Mouse (Mus musculus): ENCODE data around the gene Alox12. TPM values are rescaled to one million over a fixed set of nuclear protein-coding genes. Genes with fewer than 3 reads are reported as not detected.

Gene Alox12
- total RNA-seq, 1 experiment: 0.49 TPM

- Histone ChIP-seq H3K27ac (ENCODE audit: insufficient read depth, low read depth, low read length, poor library complexity, severe bottlenecking) (peak overlapping the region; percentile 46), H3K9ac (ENCODE audit: insufficient read depth, low read depth, low read length, poor library complexity, severe bottlenecking) (peak overlapping the region; percentile 81), H3K4me3 (ENCODE audit: insufficient read depth in 1 of 2, low read depth in 1 of 2, low read length in 2 of 2, poor library complexity in 1 of 2, severe bottlenecking in 1 of 2) (peak overlapping the region; percentile 54 to 60), H3K36me3 (ENCODE audit: control insufficient read depth, insufficient read depth, low read length, poor library complexity, severe bottlenecking) (peaks cover 14% of the 10 kb centered on the region), H3K9me3 (ENCODE audit: control insufficient read depth, insufficient read depth, low read depth, low read length) (no peaks in the 10 kb centered on the region), H3K4me1 (ENCODE audit: control insufficient read depth in 2 of 2, insufficient read depth in 2 of 2, low read length in 2 of 2, poor library complexity in 1 of 2) (peaks cover 9 to 29% of the 10 kb centered on the region in 2 experiments)
- no peak for DNase-seq (ENCODE audit: low read depth, low spot score)
- in situ Hi-C loops (cut with MboI; ENCODE audit: low sequenced_read_pairs in 2 of 2, unreplicated experiment in 2 of 2): no loop called here
- TF ChIP-seq HCFC1 (IDR thresholded peaks at IDR 0.05; ENCODE audit: borderline replicate concordance, insufficient read depth, low read length) (no peak), ZC3H11A (IDR thresholded peaks at IDR 0.05; ENCODE audit: borderline replicate concordance, low read depth, low read length) (peak; percentile 35; the same call in 1 of the 2 replicates), MAFK (IDR thresholded peaks at IDR 0.05; ENCODE audit: insufficient read depth, low read depth, low read length) (no peak), ZNF384 (IDR thresholded peaks at IDR 0.05; ENCODE audit: low read depth, low read length) (peak; percentile 85), CHD2 (IDR thresholded peaks at IDR 0.05; ENCODE audit: low read depth, low read length) (no peak)
Measured at GRCm38 (mm10) chr11:70232546-70232945, 22.6 kb downstream of the Alox12 start.

GRCm38 (mm10) chr11:70230239-70230727, 24.9 kb downstream of the Alox12 start:
- Histone ChIP-seq H3K9ac (ENCODE audit: insufficient read depth, low read depth, low read length, poor library complexity, severe bottlenecking) (peak overlapping the region; percentile 63; the same call in 1 of the 2 replicates), H3K36me3 (ENCODE audit: control insufficient read depth, insufficient read depth, low read length, poor library complexity, severe bottlenecking) (peaks cover 6% of the 10 kb centered on the region), H3K9me3 (ENCODE audit: control insufficient read depth, insufficient read depth, low read depth, low read length) (no peaks in the 10 kb centered on the region), H3K4me1 (ENCODE audit: control insufficient read depth in 2 of 2, insufficient read depth in 2 of 2, low read length in 2 of 2, poor library complexity in 1 of 2) (peaks cover 9 to 35% of the 10 kb centered on the region in 2 experiments), H3K4me3 (ENCODE audit: insufficient read depth in 1 of 2, low read depth in 1 of 2, low read length in 2 of 2, poor library complexity in 1 of 2, severe bottlenecking in 1 of 2) (peak overlapping the region; percentile 72 to 81), H3K27ac (ENCODE audit: insufficient read depth, low read depth, low read length, poor library complexity, severe bottlenecking) (peak overlapping the region; percentile 26; the same call in 1 of the 2 replicates)
- peak; percentile 85 for DNase-seq (ENCODE audit: low read depth, low spot score)
- in situ Hi-C loops (cut with MboI; ENCODE audit: low sequenced_read_pairs in 2 of 2, unreplicated experiment in 2 of 2): no loop called here
- TF ChIP-seq ZNF384 (IDR thresholded peaks at IDR 0.05; ENCODE audit: low read depth, low read length) (no peak), HCFC1 (IDR thresholded peaks at IDR 0.05; ENCODE audit: borderline replicate concordance, insufficient read depth, low read length) (0 out of 2 replicates have a peak, but pooled peaks have one; percentile 42), ZC3H11A (IDR thresholded peaks at IDR 0.05; ENCODE audit: borderline replicate concordance, low read depth, low read length) (peak; percentile 39; the same call in 1 of the 2 replicates)

- no peaks in the 10 kb centered on the region for H3K9me3 ChIP-seq (ENCODE audit: control insufficient read depth, insufficient read depth, low read depth, low read length)
- peak within 1 kb of the TSS; percentile 76 for H3K9ac ChIP-seq (ENCODE audit: insufficient read depth, low read depth, low read length, poor library complexity, severe bottlenecking)
- DNase-seq (ENCODE audit: low read depth, low spot score): no peak
- TF ChIP-seq ZC3H11A (IDR thresholded peaks at IDR 0.05; ENCODE audit: borderline replicate concordance, low read depth, low read length) (no peak), CHD2 (IDR thresholded peaks at IDR 0.05; ENCODE audit: low read depth, low read length) (no peak), MAFK (IDR thresholded peaks at IDR 0.05; ENCODE audit: insufficient read depth, low read depth, low read length) (no peak), HCFC1 (IDR thresholded peaks at IDR 0.05; ENCODE audit: borderline replicate concordance, insufficient read depth, low read length) (no peak), ZNF384 (IDR thresholded peaks at IDR 0.05; ENCODE audit: low read depth, low read length) (no peak)
- in situ Hi-C loops (cut with MboI; ENCODE audit: low sequenced_read_pairs in 2 of 2, unreplicated experiment in 2 of 2): no loop called here
- peak within 1 kb of the TSS; percentile 72 to 81 for H3K4me3 ChIP-seq (ENCODE audit: insufficient read depth in 1 of 2, low read depth in 1 of 2, low read length in 2 of 2, poor library complexity in 1 of 2, severe bottlenecking in 1 of 2)
- peaks cover 9 to 30% of the 10 kb centered on the region in 2 experiments for H3K4me1 ChIP-seq (ENCODE audit: control insufficient read depth in 2 of 2, insufficient read depth in 2 of 2, low read length in 2 of 2, poor library complexity in 1 of 2)
- peak within 1 kb of the TSS; percentile 26; the same call in 1 of the 2 replicates for H3K27ac ChIP-seq (ENCODE audit: insufficient read depth, low read depth, low read length, poor library complexity, severe bottlenecking)
- no peaks in the 10 kb centered on the region for H3K36me3 ChIP-seq (ENCODE audit: control insufficient read depth, insufficient read depth, low read length, poor library complexity, severe bottlenecking)
Measured at GRCm38 (mm10) chr11:70229260-70230010, 25.7 kb downstream of the Alox12 start, which contains the start of gene Bcl6b. Gene Bcl6b, minus strand, starts transcription at chr11:70229798.

GRCm38 (mm10) chr11:70228828-70229227, 26.3 kb downstream of the Alox12 start:
- no peak overlapping the region for H3K27ac ChIP-seq (ENCODE audit: insufficient read depth, low read depth, low read length, poor library complexity, severe bottlenecking)
- no peaks in the 10 kb centered on the region; the same call in 1 of the 2 replicates for H3K36me3 ChIP-seq (ENCODE audit: control insufficient read depth, insufficient read depth, low read length, poor library complexity, severe bottlenecking)
- peak; percentile 86 for DNase-seq (ENCODE audit: low read depth, low spot score)
- peak overlapping the region; percentile 76 for H3K9ac ChIP-seq (ENCODE audit: insufficient read depth, low read depth, low read length, poor library complexity, severe bottlenecking)
- peaks cover 9 to 25% of the 10 kb centered on the region in 2 experiments for H3K4me1 ChIP-seq (ENCODE audit: control insufficient read depth in 2 of 2, insufficient read depth in 2 of 2, low read length in 2 of 2, poor library complexity in 1 of 2)
- TF ChIP-seq CHD2 (IDR thresholded peaks at IDR 0.05; ENCODE audit: low read depth, low read length) (no peak), ZNF384 (IDR thresholded peaks at IDR 0.05; ENCODE audit: low read depth, low read length) (no peak), HCFC1 (IDR thresholded peaks at IDR 0.05; ENCODE audit: borderline replicate concordance, insufficient read depth, low read length) (no peak), ZC3H11A (IDR thresholded peaks at IDR 0.05; ENCODE audit: borderline replicate concordance, low read depth, low read length) (no peak), MAFK (IDR thresholded peaks at IDR 0.05; ENCODE audit: insufficient read depth, low read depth, low read length) (no peak)
- H3K9me3 ChIP-seq (ENCODE audit: control insufficient read depth, insufficient read depth, low read depth, low read length): no peaks in the 10 kb centered on the region
- peak overlapping the region; percentile 72 to 81 for H3K4me3 ChIP-seq (ENCODE audit: insufficient read depth in 1 of 2, low read depth in 1 of 2, low read length in 2 of 2, poor library complexity in 1 of 2, severe bottlenecking in 1 of 2)
- in situ Hi-C loops (cut with MboI; ENCODE audit: low sequenced_read_pairs in 2 of 2, unreplicated experiment in 2 of 2): no loop called here
